Mouse (Mus musculus): ENCODE measurements at regions not wholly inside any gene's neighbourhood (a gene's known extent, or its start where the extent isn't known, plus 50 kb on each side); places are given as distances from the start of the nearest gene placed in this dataset.

- Histone ChIP-seq H3K9me3 (ENCODE audit: control insufficient read depth, low read length) (no peaks in the 10 kb centered on the region), H3K4me3 (replicated peaks) (no peak overlapping the region), H3K4me1 (ENCODE audit: control insufficient read depth) (no peaks in the 10 kb centered on the region), H3K27me3 (ENCODE audit: control insufficient read depth) (no peaks in the 10 kb centered on the region), H3K36me3 (ENCODE audit: control insufficient read depth) (no peaks in the 10 kb centered on the region)
- TF ChIP-seq GATA1 (IDR thresholded peaks at IDR 0.05; ENCODE audit: low read length): no peak
- no peak for TF ChIP-seq TAL1 (IDR thresholded peaks at IDR 0.05; ENCODE audit: low read length)
These were observed 291.6 kb upstream of the Jarid2 start for GRCm38 (mm10) chr13:44437709-44438108.

- no peaks in the 10 kb centered on the region for H3K9me3 ChIP-seq (ENCODE audit: control insufficient read depth, low read length)
- no peaks in the 10 kb centered on the region for H3K4me1 ChIP-seq (ENCODE audit: control insufficient read depth)
- no peak for TF ChIP-seq TAL1 (IDR thresholded peaks at IDR 0.05; ENCODE audit: low read length)
- TF ChIP-seq GATA1 (IDR thresholded peaks at IDR 0.05; ENCODE audit: low read length): no peak
- no peaks in the 10 kb centered on the region for H3K27me3 ChIP-seq (ENCODE audit: control insufficient read depth)
- no peak overlapping the region for H3K4me3 ChIP-seq (replicated peaks)
- no peaks in the 10 kb centered on the region for H3K36me3 ChIP-seq (ENCODE audit: control insufficient read depth)
These were observed 288.2 kb upstream of the Jarid2 start for GRCm38 (mm10) chr13:44441061-44441460.

GRCm38 (mm10) chr13:44449216-44449830, 280.0 kb upstream of the Jarid2 start:
- H3K27me3 ChIP-seq (ENCODE audit: control insufficient read depth): no peaks in the 10 kb centered on the region
- H3K4me3 ChIP-seq (replicated peaks): no peak overlapping the region
- no peaks in the 10 kb centered on the region for H3K9me3 ChIP-seq (ENCODE audit: control insufficient read depth, low read length)
- no peaks in the 10 kb centered on the region for H3K36me3 ChIP-seq (ENCODE audit: control insufficient read depth)
- TF ChIP-seq GATA1 (IDR thresholded peaks at IDR 0.05; ENCODE audit: low read length): no peak
- no peak for TF ChIP-seq TAL1 (IDR thresholded peaks at IDR 0.05; ENCODE audit: low read length)
- no peaks in the 10 kb centered on the region for H3K4me1 ChIP-seq (ENCODE audit: control insufficient read depth)

GRCm38 (mm10) chr13:44451224-44451623, 278.1 kb upstream of the Jarid2 start:
- H3K27me3 ChIP-seq (ENCODE audit: control insufficient read depth): no peaks in the 10 kb centered on the region
- H3K4me3 ChIP-seq (replicated peaks): no peak overlapping the region
- TF ChIP-seq TAL1 (IDR thresholded peaks at IDR 0.05; ENCODE audit: low read length): no peak
- TF ChIP-seq GATA1 (IDR thresholded peaks at IDR 0.05; ENCODE audit: low read length): no peak
- no peaks in the 10 kb centered on the region for H3K9me3 ChIP-seq (ENCODE audit: control insufficient read depth, low read length)
- no peaks in the 10 kb centered on the region for H3K36me3 ChIP-seq (ENCODE audit: control insufficient read depth)
- no peaks in the 10 kb centered on the region for H3K4me1 ChIP-seq (ENCODE audit: control insufficient read depth)

DNA sequence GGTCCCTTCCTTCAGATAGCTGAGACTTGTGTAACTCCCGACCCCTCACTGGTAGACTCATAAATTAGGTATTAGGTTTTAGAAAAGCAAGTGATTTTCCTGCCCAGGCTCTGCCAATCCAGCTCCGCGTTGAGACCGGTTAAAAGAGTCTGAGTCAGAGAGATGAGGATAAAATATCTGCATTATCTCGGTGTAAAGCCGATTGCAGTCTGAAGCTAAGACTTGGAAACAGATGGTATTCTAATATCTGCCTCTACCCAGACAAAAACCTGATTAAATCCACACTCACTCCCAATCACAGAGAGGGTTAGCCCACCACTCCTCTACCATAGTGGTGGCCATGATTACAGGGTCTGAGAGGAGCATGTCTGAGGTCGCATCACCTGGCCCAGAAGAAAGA, 276.1 kb upstream of the Jarid2 start:
- Histone ChIP-seq H3K9me3 (ENCODE audit: control insufficient read depth, low read length) (no peaks in the 10 kb centered on the region), H3K27me3 (ENCODE audit: control insufficient read depth) (no peaks in the 10 kb centered on the region), H3K36me3 (ENCODE audit: control insufficient read depth) (no peaks in the 10 kb centered on the region), H3K4me3 (replicated peaks) (no peak overlapping the region), H3K4me1 (ENCODE audit: control insufficient read depth) (no peaks in the 10 kb centered on the region)
- no peak for TF ChIP-seq GATA1 (IDR thresholded peaks at IDR 0.05; ENCODE audit: low read length)
- no peak for TF ChIP-seq TAL1 (IDR thresholded peaks at IDR 0.05; ENCODE audit: low read length)

DNA sequence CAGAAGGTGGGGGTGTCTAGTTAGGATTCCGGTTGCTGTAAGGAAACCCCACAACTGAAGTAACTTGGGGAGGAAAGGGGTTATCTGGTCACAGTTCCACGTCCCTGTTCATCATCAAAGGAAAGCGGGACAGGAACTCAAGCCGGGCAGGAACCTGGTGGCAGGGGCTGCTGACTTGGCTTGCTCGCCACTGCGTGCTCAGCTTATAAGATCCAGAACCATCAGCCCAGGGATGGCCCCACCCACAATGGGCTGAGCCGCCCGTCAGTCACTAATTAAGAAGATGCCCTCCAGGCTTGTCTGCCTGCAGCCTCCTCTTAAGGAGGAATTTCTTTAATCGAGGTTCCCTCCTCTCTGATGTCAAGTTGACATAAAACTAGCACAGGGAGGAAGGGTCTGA, 275.1 kb upstream of the Jarid2 start:
- Histone ChIP-seq H3K27me3 (ENCODE audit: control insufficient read depth) (no peaks in the 10 kb centered on the region), H3K4me3 (replicated peaks) (no peak overlapping the region), H3K9me3 (ENCODE audit: control insufficient read depth, low read length) (no peaks in the 10 kb centered on the region), H3K36me3 (ENCODE audit: control insufficient read depth) (no peaks in the 10 kb centered on the region), H3K4me1 (ENCODE audit: control insufficient read depth) (no peaks in the 10 kb centered on the region)
- TF ChIP-seq TAL1 (IDR thresholded peaks at IDR 0.05; ENCODE audit: low read length) (no peak), GATA1 (IDR thresholded peaks at IDR 0.05; ENCODE audit: low read length) (no peak)

DNA sequence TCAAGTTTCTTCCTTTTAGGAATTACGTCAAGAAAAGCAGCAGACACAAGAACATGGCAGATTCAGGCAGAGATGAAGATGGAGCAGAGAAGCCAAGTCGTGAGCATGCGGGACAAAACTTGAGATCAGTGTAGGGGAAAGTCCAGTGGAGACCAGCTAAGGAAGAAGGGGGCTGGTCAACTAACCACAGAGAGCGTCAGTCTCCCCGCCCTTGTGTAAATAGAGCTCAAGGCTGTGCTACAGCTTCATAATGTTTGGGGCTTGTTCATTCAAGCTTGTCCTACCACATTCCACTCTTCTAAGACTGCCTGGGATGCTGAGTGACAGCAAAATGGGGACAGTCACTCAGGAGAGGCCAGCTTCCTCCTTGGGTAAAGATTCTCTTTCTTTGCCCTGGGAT, 274.1 kb upstream of the Jarid2 start:
- no peak overlapping the region for H3K4me3 ChIP-seq (replicated peaks)
- H3K36me3 ChIP-seq (ENCODE audit: control insufficient read depth): no peaks in the 10 kb centered on the region
- no peaks in the 10 kb centered on the region for H3K9me3 ChIP-seq (ENCODE audit: control insufficient read depth, low read length)
- TF ChIP-seq TAL1 (IDR thresholded peaks at IDR 0.05; ENCODE audit: low read length): no peak
- TF ChIP-seq GATA1 (IDR thresholded peaks at IDR 0.05; ENCODE audit: low read length): no peak
- H3K4me1 ChIP-seq (ENCODE audit: control insufficient read depth): no peaks in the 10 kb centered on the region
- H3K27me3 ChIP-seq (ENCODE audit: control insufficient read depth): no peaks in the 10 kb centered on the region

DNA sequence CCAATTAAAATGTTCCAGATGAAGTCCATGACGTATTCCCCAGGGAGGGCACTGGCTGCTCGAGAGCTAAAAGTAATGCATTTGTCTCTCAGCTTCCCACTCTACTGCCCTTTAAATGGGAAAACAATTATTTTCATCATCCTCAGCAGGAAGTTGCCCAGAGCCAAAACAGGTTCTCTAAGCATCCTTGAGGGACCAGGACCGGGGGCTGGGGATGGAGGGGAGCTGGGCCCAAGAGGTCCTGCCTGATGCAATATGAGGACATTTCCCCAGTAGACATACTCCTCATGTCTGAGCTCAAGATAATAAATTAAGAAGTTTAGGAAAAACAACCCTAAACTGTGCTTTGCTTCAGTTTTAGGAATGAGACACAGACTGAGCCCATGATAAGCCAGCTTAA, 270.5 kb upstream of the Jarid2 start:
- TF ChIP-seq TAL1 (IDR thresholded peaks at IDR 0.05; ENCODE audit: low read length) (no peak), GATA1 (IDR thresholded peaks at IDR 0.05; ENCODE audit: low read length) (no peak)
- no peaks in the 10 kb centered on the region for H3K27me3 ChIP-seq (ENCODE audit: control insufficient read depth)
- H3K4me1 ChIP-seq (ENCODE audit: control insufficient read depth): no peaks in the 10 kb centered on the region
- no peak overlapping the region for H3K4me3 ChIP-seq (replicated peaks)
- H3K9me3 ChIP-seq (ENCODE audit: control insufficient read depth, low read length): no peaks in the 10 kb centered on the region
- H3K36me3 ChIP-seq (ENCODE audit: control insufficient read depth): no peaks in the 10 kb centered on the region

GRCm38 (mm10) chr13:44459148-44459547, 270.1 kb upstream of the Jarid2 start:
- no peaks in the 10 kb centered on the region for H3K9me3 ChIP-seq (ENCODE audit: control insufficient read depth, low read length)
- no peaks in the 10 kb centered on the region for H3K27me3 ChIP-seq (ENCODE audit: control insufficient read depth)
- TF ChIP-seq GATA1 (IDR thresholded peaks at IDR 0.05; ENCODE audit: low read length) (no peak), TAL1 (IDR thresholded peaks at IDR 0.05; ENCODE audit: low read length) (no peak)
- no peak overlapping the region for H3K4me3 ChIP-seq (replicated peaks)
- H3K4me1 ChIP-seq (ENCODE audit: control insufficient read depth): no peaks in the 10 kb centered on the region
- no peaks in the 10 kb centered on the region for H3K36me3 ChIP-seq (ENCODE audit: control insufficient read depth)

GRCm38 (mm10) chr13:44463675-44464074, 265.6 kb upstream of the Jarid2 start:
- Histone ChIP-seq H3K9me3 (ENCODE audit: control insufficient read depth, low read length) (no peaks in the 10 kb centered on the region), H3K36me3 (ENCODE audit: control insufficient read depth) (no peaks in the 10 kb centered on the region), H3K4me1 (ENCODE audit: control insufficient read depth) (no peaks in the 10 kb centered on the region), H3K4me3 (replicated peaks) (no peak overlapping the region), H3K27me3 (ENCODE audit: control insufficient read depth) (no peaks in the 10 kb centered on the region)
- TF ChIP-seq TAL1 (IDR thresholded peaks at IDR 0.05; ENCODE audit: low read length) (no peak), GATA1 (IDR thresholded peaks at IDR 0.05; ENCODE audit: low read length) (no peak)

Data from erythroblast, embryonic 14.5 days (primary cell).